Mouse (Mus musculus) CH12.LX (cell line): ENCODE data around the gene Vav2. TPM values are rescaled to one million over a fixed set of nuclear protein-coding genes. Genes with fewer than 3 reads are reported as not detected.

Source experiments
- DNase-seq: peaks from one replicate; pipeline ENCODE4 v3.0.0-alpha.2; 2013; ENCODE audit errors: extremely low read depth
- H3K27ac ChIP-seq: 2 replicates; pipeline ENCODE4 v1.5.1; 2012; ENCODE audit warnings: low read depth, mild to moderate bottlenecking, control low read depth, moderate library complexity; ENCODE audit not compliant: insufficient read depth
- H3K27me3 ChIP-seq: replicated peaks from 2 replicates; pipeline ENCODE3; 2012; ENCODE audit warnings: inconsistent platforms
- H3K36me3 ChIP-seq, 2 experiments: replicated peaks in 1 of 2; 2 replicates each; pipeline versions ENCODE3 to v1.6.1; 2012; ENCODE audit warnings: inconsistent platforms in 1 of 2, low read length in 1 of 2, mild to moderate bottlenecking in 1 of 2, mixed read lengths in 1 of 2, moderate library complexity in 1 of 2; ENCODE audit not compliant: control insufficient read depth in 1 of 2, insufficient read depth in 1 of 2
- H3K4me1 ChIP-seq, 2 experiments: 2 replicates each; pipeline ENCODE4 v1.6.1; 2012; ENCODE audit warnings: inconsistent platforms in 1 of 2, moderate library complexity in 1 of 2; ENCODE audit not compliant: insufficient read depth in 2 of 2, control insufficient read depth in 1 of 2
- H3K4me2 ChIP-seq: 2 replicates; pipeline ENCODE4 v1.6.1; 2012; ENCODE audit warnings: low read depth, mild to moderate bottlenecking, control low read depth; ENCODE audit not compliant: poor library complexity, insufficient read depth, severe bottlenecking
- H3K4me3 ChIP-seq, 3 experiments: fragments of 150-350 bp in 1 of 3; sonication (generic) in 1 of 3; replicated peaks in 1 of 3; 2 replicates each; pipeline versions ENCODE3 to v1.5.1; 2011 to 2012; ENCODE audit warnings: low read depth in 2 of 3, low read length in 2 of 3, mild to moderate bottlenecking in 2 of 3, moderate library complexity in 2 of 3, control low read depth in 1 of 3, improper control_type of control experiment in 1 of 3, inconsistent platforms in 1 of 3, mixed read lengths in 1 of 3; ENCODE audit not compliant: poor library complexity in 1 of 3
- H3K79me2 ChIP-seq: replicated peaks from 2 replicates; pipeline ENCODE4 v1.6.1; 2012; ENCODE audit warnings: mild to moderate bottlenecking, moderate library complexity; ENCODE audit not compliant: control insufficient read depth, poor library complexity, insufficient read depth, severe bottlenecking; ENCODE audit errors: extremely low read depth
- H3K9ac ChIP-seq: 2 replicates; pipeline ENCODE4 v1.6.1; 2012; ENCODE audit warnings: low read depth, mild to moderate bottlenecking, control low read depth, moderate library complexity; ENCODE audit not compliant: insufficient read depth
- H3K9me3 ChIP-seq: replicated peaks from 2 replicates; pipeline ENCODE3; 2012; ENCODE audit warnings: low read length, inconsistent platforms, mixed read lengths
- BHLHE40 ChIP-seq: IDR thresholded peaks from 2 replicates; pipeline ENCODE4 v1.6.1; 2011; ENCODE audit warnings: mild to moderate bottlenecking, low read depth, low read length, improper control_type of control experiment
- CHD1 ChIP-seq: IDR thresholded peaks from 2 replicates; pipeline ENCODE4 v1.6.1; 2012; ENCODE audit warnings: low read depth, low read length, improper control_type of control experiment, inconsistent platforms
- CTCF ChIP-seq, 2 experiments: IDR thresholded peaks in 1 of 2; conservative IDR thresholded peaks in 1 of 2; 2 replicates each; pipeline ENCODE4 v1.5.1; 2011 to 2012; ENCODE audit warnings: low read depth in 2 of 2, low read length in 2 of 2, improper control_type of control experiment in 1 of 2, inconsistent platforms in 1 of 2, mild to moderate bottlenecking in 1 of 2, moderate library complexity in 1 of 2
- E2F4 ChIP-seq: IDR thresholded peaks from 2 replicates; pipeline ENCODE4 v1.6.1; 2011; ENCODE audit warnings: low read depth, low read length, improper control_type of control experiment; ENCODE audit not compliant: insufficient replicate concordance
- ELF1 ChIP-seq: IDR thresholded peaks from 2 replicates; pipeline ENCODE4 v1.6.1; 2014; ENCODE audit warnings: low read depth, mild to moderate bottlenecking, inconsistent platforms, low read length, improper control_type of control experiment
- ETS1 ChIP-seq: conservative IDR thresholded peaks from 2 replicates; pipeline ENCODE4 v1.6.1; 2012; ENCODE audit warnings: low read depth, mild to moderate bottlenecking, inconsistent platforms, low read length, improper control_type of control experiment, moderate library complexity
- JUN ChIP-seq: IDR thresholded peaks from 2 replicates; pipeline ENCODE4 v1.6.1; 2011; ENCODE audit warnings: low read depth, mild to moderate bottlenecking, low read length, improper control_type of control experiment, moderate library complexity; ENCODE audit not compliant: insufficient read depth
- JUND ChIP-seq: conservative IDR thresholded peaks from 2 replicates; pipeline ENCODE4 v1.6.1; 2011; ENCODE audit warnings: low read depth, low read length, improper control_type of control experiment
- MAX ChIP-seq: IDR thresholded peaks from 2 replicates; pipeline ENCODE4 v1.6.1; 2011; ENCODE audit warnings: low read length, improper control_type of control experiment
- MAZ ChIP-seq: IDR thresholded peaks from 2 replicates; pipeline ENCODE4 v1.6.1; 2012; ENCODE audit warnings: low read depth, mild to moderate bottlenecking, inconsistent platforms, low read length, improper control_type of control experiment, moderate library complexity
- MEF2A ChIP-seq: IDR thresholded peaks from 2 replicates; pipeline ENCODE4 v1.6.1; 2014; ENCODE audit warnings: low read depth, mild to moderate bottlenecking, inconsistent platforms, low read length, improper control_type of control experiment, borderline replicate concordance
- MXI1 ChIP-seq: IDR thresholded peaks from 2 replicates; pipeline ENCODE4 v1.6.1; 2011; ENCODE audit warnings: mild to moderate bottlenecking, low read depth, low read length, improper control_type of control experiment
- NELFE ChIP-seq: IDR thresholded peaks from 2 replicates; pipeline ENCODE4 v1.6.1; 2011; ENCODE audit warnings: low read depth, low read length, improper control_type of control experiment
- NRF1 ChIP-seq: IDR thresholded peaks from 2 replicates; pipeline ENCODE4 v1.6.1; 2014; ENCODE audit warnings: low read depth, mild to moderate bottlenecking, inconsistent platforms, low read length, improper control_type of control experiment, moderate library complexity
- POLR2A ChIP-seq: IDR thresholded peaks from 2 replicates; pipeline ENCODE4 v1.6.1; 2011; ENCODE audit warnings: low read depth, mild to moderate bottlenecking, improper control_type of control experiment, low read length
- RAD21 ChIP-seq: IDR thresholded peaks from 2 replicates; pipeline ENCODE4 v1.6.1; 2011; ENCODE audit warnings: low read depth, mild to moderate bottlenecking, low read length, improper control_type of control experiment, moderate library complexity
- RCOR1 ChIP-seq: conservative IDR thresholded peaks from 2 replicates; pipeline ENCODE4 v1.6.1; 2012; ENCODE audit warnings: low read depth, mild to moderate bottlenecking, inconsistent platforms, low read length, improper control_type of control experiment
- SIN3A ChIP-seq: IDR thresholded peaks from 2 replicates; pipeline ENCODE4 v1.6.1; 2012; ENCODE audit warnings: low read length, improper control_type of control experiment, inconsistent platforms
- TBP ChIP-seq: conservative IDR thresholded peaks from 2 replicates; pipeline ENCODE4 v1.6.1; 2011; ENCODE audit warnings: low read depth, low read length, improper control_type of control experiment
- TCF12 ChIP-seq: IDR thresholded peaks from 2 replicates; pipeline ENCODE4 v1.6.1; 2014; ENCODE audit warnings: low read depth, mild to moderate bottlenecking, inconsistent platforms, low read length, improper control_type of control experiment
- UBTF ChIP-seq: IDR thresholded peaks from 2 replicates; pipeline ENCODE4 v1.6.1; 2012; ENCODE audit warnings: low read depth, mild to moderate bottlenecking, inconsistent platforms, low read length, improper control_type of control experiment, moderate library complexity
- USF1 ChIP-seq: IDR thresholded peaks from 2 replicates; pipeline ENCODE4 v1.6.1; 2014; ENCODE audit warnings: low read depth, mild to moderate bottlenecking, inconsistent platforms, low read length, improper control_type of control experiment
- USF2 ChIP-seq: conservative IDR thresholded peaks from 2 replicates; pipeline ENCODE4 v1.6.1; 2011; ENCODE audit warnings: low read depth, low read length, improper control_type of control experiment
- ZC3H11A ChIP-seq: IDR thresholded peaks from 2 replicates; pipeline ENCODE4 v1.6.1; 2012; ENCODE audit warnings: low read depth, mild to moderate bottlenecking, inconsistent platforms, low read length, improper control_type of control experiment
- ZKSCAN1 ChIP-seq: IDR thresholded peaks from 2 replicates; pipeline ENCODE4 v1.6.1; 2012; ENCODE audit warnings: low read depth, inconsistent platforms, low read length, improper control_type of control experiment, borderline replicate concordance
- ZMIZ1 ChIP-seq: IDR thresholded peaks from 2 replicates; pipeline ENCODE4 v1.6.1; 2012; ENCODE audit warnings: low read depth, mild to moderate bottlenecking, inconsistent platforms, low read length, improper control_type of control experiment
- dilution Hi-C: fragments of 300-500 bp; cut with MboI; formaldehyde crosslinking; loops from 2 replicates; pipeline ENCODE4 v1.14.3; 2020; ENCODE audit warnings: low sequenced_read_pairs; ENCODE audit not compliant: extremely low pct_unique_long_range_greater_than_20kb, extremely low pct_ligation_motif_present
- in situ Hi-C: fragments of 300-500 bp; cut with MboI; formaldehyde crosslinking; loops from 3 replicates; pipeline ENCODE4 v1.14.3; 2019; ENCODE audit warnings: low sequenced_read_pairs, low pct_ligation_motif_present, low pct_unique_long_range_greater_than_20kb, mixed read lengths
- polyA plus RNA-seq: library from polyadenylated mRNA; unstranded; fragments of >175 nt; gene quantifications from 2 replicates; pipeline ENCODE4 v1.2.1, GENCODE M21; 2012; ENCODE audit warnings: low read depth; ENCODE audit not compliant: insufficient read length
- total RNA-seq, 2 experiments: library from RNA; depleted of rRNA; stranded (reverse); fragments of 300-350 nt in 1 of 2; fragments of >200 nt in 1 of 2; gene quantifications; 2 replicates each; pipeline ENCODE4 v1.2.3; 2012 to 2014

Gene Vav2
- total and polyA plus RNA-seq, 3 experiments: 31.5 to 46.8 (median 46.6) TPM

- in situ Hi-C loops: loop anchor here (5.0 kb wide), 1 partner anchor 33 kb away; no protein-coding TSS in a partner anchor
- dilution Hi-C loops: no loop called here
- Histone ChIP-seq H3K79me2 (peaks cover 50% of the 10 kb centered on the region), H3K27me3 (no peaks in the 10 kb centered on the region), H3K9ac (no peak overlapping the region), H3K36me3 (peaks cover 27 to 59% of the 10 kb centered on the region in 2 experiments), H3K9me3 (peaks cover 1% of the 10 kb centered on the region), H3K4me2 (0 out of 2 replicates have a peak overlapping the region, but pooled peaks have one; percentile 4), H3K4me3 (no peak overlapping the region), H3K27ac (peak overlapping the region; percentile 77), H3K4me1 (peaks cover 61 to 96% of the 10 kb centered on the region in 2 experiments)
- DNase-seq: peak; percentile 66
- TF ChIP-seq CTCF (conservative IDR thresholded peaks at IDR 0.05 in 1 of 2, IDR thresholded peaks at IDR 0.05 in 1 of 2; ENCODE audit: low read depth in 2 of 2, low read length in 2 of 2): no peak
- TF ChIP-seq MAZ: no peak
- no peak for TF ChIP-seq USF1
- TF ChIP-seq NRF1: 0 out of 2 replicates have a peak, but pooled peaks have one; percentile 27
- no peak for TF ChIP-seq CHD1
- TF ChIP-seq RAD21: no peak; the same call in none of the 2 replicates
- TF ChIP-seq ZKSCAN1: no peak
- TF ChIP-seq ETS1: peak; percentile 80
- TF ChIP-seq NELFE: no peak
- TF ChIP-seq JUN: peak; percentile 53
- peak; percentile 34; the same call in 1 of the 2 replicates for TF ChIP-seq TCF12
- TF ChIP-seq JUND: 0 out of 2 replicates have a peak, but pooled peaks have one; percentile 32
- peak; percentile 28; the same call in 1 of the 2 replicates for TF ChIP-seq MEF2A
- TF ChIP-seq E2F4: no peak
- 0 out of 2 replicates have a peak, but pooled peaks have one; percentile 35 for TF ChIP-seq BHLHE40
- TF ChIP-seq UBTF: no peak
- TF ChIP-seq MAX: no peak
- no peak for TF ChIP-seq ELF1
- no peak for TF ChIP-seq MXI1
- TF ChIP-seq TBP: no peak
- no peak for TF ChIP-seq RCOR1
- TF ChIP-seq ZC3H11A: no peak
- TF ChIP-seq SIN3A: no peak
- no peak for TF ChIP-seq USF2
- TF ChIP-seq ZMIZ1: no peak
- TF ChIP-seq POLR2A: no peak
Observed at GRCm38 (mm10) chr2:27314269-27314668, 112.6 kb downstream of the Vav2 start.
